Mouse (Mus musculus): ENCODE measurements around the gene Grip1.

DNA sequence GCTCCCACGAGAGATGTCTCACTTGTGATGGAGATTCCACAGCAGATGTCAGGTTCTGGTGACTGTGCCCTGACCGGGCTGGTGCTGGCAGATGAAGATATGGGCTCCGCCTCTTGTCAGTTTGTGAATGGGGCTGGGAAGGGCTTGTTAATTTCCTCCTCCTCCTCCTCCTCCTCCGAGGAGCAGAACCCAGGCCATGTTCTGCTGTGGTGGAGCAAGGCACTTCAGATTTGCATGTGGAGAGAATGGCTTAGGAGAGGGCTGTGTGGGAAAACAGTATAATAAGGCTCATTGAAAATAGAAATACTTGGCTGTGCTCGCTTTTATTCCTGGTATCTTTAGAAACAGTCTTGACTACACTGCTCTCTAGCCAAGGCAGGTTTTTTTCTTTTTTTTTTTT lies 364.8 kb downstream of the Grip1 start:
- TF ChIP-seq CTCF (IDR thresholded peaks at IDR 0.05) (no peak), POLR2A (IDR thresholded peaks at IDR 0.05; ENCODE audit: insufficient read depth, low read depth, low read length) (no peak)
